In the genomic region with DNA sequence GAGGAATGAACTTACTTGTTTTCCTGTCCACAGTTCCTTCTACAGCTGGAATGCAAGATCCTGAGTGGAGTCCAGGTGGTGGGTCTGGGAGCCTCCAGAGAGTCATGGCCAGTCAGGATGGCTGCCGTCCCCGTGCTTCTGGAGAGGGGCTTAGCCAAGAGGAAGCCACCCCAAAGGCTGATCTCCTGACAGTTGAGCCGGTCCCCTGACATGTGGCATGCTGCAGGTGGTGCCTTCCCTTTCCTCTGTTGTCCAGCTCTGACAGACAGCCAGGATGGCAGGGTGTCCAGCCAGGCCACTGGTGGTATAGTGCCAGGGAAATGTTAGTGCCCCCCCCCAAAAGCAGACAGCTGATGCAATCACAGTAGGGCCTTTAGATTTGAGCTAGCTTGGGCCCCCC, we compare ENCODE assay signal across 33 mouse cellular contexts. TPM values are rescaled to one million over a fixed set of nuclear protein-coding genes. Genes with fewer than 3 reads are reported as not detected.
"Had no signal": no experiment of that assay in that cellular context is flagged by ENCODE, and none has a peak within 500 bp of the region (broad histone marks: within the 10 kb centered on the region; RNA-seq: fewer than 3 reads in every experiment).

No protein-coding gene starts in this region.

- H3K4me1 ChIP-seq: limb, embryonic 10.5 days; limb, embryonic 12.5 days; limb, embryonic 13.5 days; limb, embryonic 15.5 days; lung, embryonic 15.5 days; midbrain, embryonic 12.5 days; midbrain, embryonic 13.5 days; neural tube, embryonic 12.5 days had no signal

- DNase-seq: left cerebral cortex, postnatal 4 days; liver; liver, embryonic 13.5 days; liver, postnatal 0 days; lung, adult 18-20 months; lung, adult 2 months; lung, embryonic 14.5 days; lung, postnatal 10 days; lung, postnatal 14 days; lung, postnatal 36 days; lung, postnatal 4 days; midbrain, embryonic 14.5 days had no signal

- H3K27ac ChIP-seq: limb, embryonic 10.5 days; limb, embryonic 12.5 days; limb, embryonic 13.5 days; limb, embryonic 15.5 days; liver, embryonic 12.5 days; liver, embryonic 13.5 days; liver, embryonic 14.5 days; liver, embryonic 15.5 days; lung, embryonic 15.5 days; macrophage; midbrain, embryonic 10.5 days; midbrain, embryonic 12.5 days; midbrain, embryonic 13.5 days; midbrain, embryonic 15.5 days; neural tube, embryonic 12.5 days had no signal

- H3K27me3 ChIP-seq: limb, embryonic 12.5 days; liver, embryonic 15.5 days; lung, embryonic 15.5 days; midbrain, embryonic 12.5 days; midbrain, embryonic 13.5 days; midbrain, embryonic 15.5 days; neural tube, embryonic 12.5 days had no signal

- ATAC-seq: liver, embryonic 12.5 days; liver, postnatal 0 days; lung, postnatal 0 days had no signal

- H3K4me3 ChIP-seq: limb, embryonic 10.5 days; limb, embryonic 12.5 days; limb, embryonic 13.5 days; limb, embryonic 15.5 days; liver, embryonic 12.5 days; liver, embryonic 13.5 days; liver, embryonic 15.5 days; lung, embryonic 15.5 days; megakaryocyte, embryonic 14.5 days; midbrain, embryonic 10.5 days; midbrain, embryonic 12.5 days; midbrain, embryonic 13.5 days; midbrain, embryonic 15.5 days; myocyte; neural tube, embryonic 12.5 days had no signal

- H3K36me3 ChIP-seq: limb, embryonic 10.5 days; limb, embryonic 12.5 days; limb, embryonic 13.5 days; limb, embryonic 15.5 days; liver, embryonic 12.5 days; liver, embryonic 13.5 days; liver, embryonic 15.5 days; lung, embryonic 15.5 days; midbrain, embryonic 10.5 days; midbrain, embryonic 12.5 days; midbrain, embryonic 13.5 days; midbrain, embryonic 15.5 days; neural tube, embryonic 12.5 days had no signal

- H3K9ac ChIP-seq: limb, embryonic 12.5 days; limb, embryonic 13.5 days; limb, embryonic 15.5 days; liver, embryonic 12.5 days; liver, embryonic 13.5 days; liver, embryonic 14.5 days; liver, embryonic 15.5 days; liver, postnatal 0 days; lung, embryonic 14.5 days; lung, embryonic 15.5 days; midbrain, embryonic 12.5 days; midbrain, embryonic 13.5 days; midbrain, embryonic 15.5 days; neural tube, embryonic 12.5 days had no signal

RNA-seq across cellular contexts. Expression of a gene that starts 16.9 kb away (rescaled TPM):
- total RNA-seq: megakaryocyte progenitor cell, adult 5-6 weeks; megakaryocyte, adult 5-6 weeks; megakaryocyte-erythroid progenitor cell, adult 5-6 weeks; monocyte, adult 5-6 weeks had no signal
- polyA plus RNA-seq: macrophage had no signal
